Mouse (Mus musculus) kidney, adult 2 months (tissue): ENCODE data around the gene Ambra1.

ENCODE experiments used
- CTCF ChIP-seq: fragments of 200-500 bp; conservative IDR thresholded peaks from 2 replicates; pipeline ENCODE4 v1.5.1; 2011; ENCODE audit warnings: low read depth, mild to moderate bottlenecking, control low read depth, low read length, moderate library complexity, mixed read lengths; ENCODE audit not compliant: insufficient read depth, insufficient read length
- POLR2A ChIP-seq: fragments of 200-500 bp; IDR thresholded peaks from one replicate; pipeline ENCODE4 v1.6.1; 2011; ENCODE audit warnings: low read depth, low read length, control low read depth

DNA sequence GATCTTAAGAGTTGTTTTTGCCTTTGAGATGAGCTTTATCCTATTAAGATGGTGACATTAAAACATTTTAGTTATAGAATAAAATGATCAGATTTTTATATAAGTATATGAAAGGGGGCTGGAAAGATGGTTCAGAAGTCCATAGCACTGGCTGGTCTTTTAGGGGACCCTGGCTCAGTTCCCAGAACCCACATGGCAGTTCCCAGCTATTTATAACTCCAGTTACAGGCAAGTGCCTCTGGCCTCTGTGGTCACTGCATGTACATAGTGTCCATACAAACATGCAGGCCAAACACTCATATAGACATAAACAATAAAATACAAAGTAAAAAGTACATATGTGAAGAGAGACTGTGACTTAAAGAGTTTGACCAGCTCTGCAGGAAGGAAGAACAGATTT is 86.8 kb downstream of the Ambra1 start:
- TF ChIP-seq CTCF: no peak
- no peak for TF ChIP-seq POLR2A
